Mouse (Mus musculus) liver, adult 2 months (tissue): ENCODE measurements around the gene Cygb.

Experiments
- CTCF ChIP-seq: fragments of 200-500 bp; IDR thresholded peaks from 2 replicates; pipeline ENCODE4 v1.5.1; 2011; ENCODE audit warnings: low read depth, low read length, control low read depth
- POLR2A ChIP-seq: fragments of 200-500 bp; IDR thresholded peaks from 2 replicates; pipeline ENCODE4 v1.6.1; 2011; ENCODE audit warnings: low read length, control low read depth; ENCODE audit not compliant: insufficient read depth; ENCODE audit errors: extremely low read depth

DNA sequence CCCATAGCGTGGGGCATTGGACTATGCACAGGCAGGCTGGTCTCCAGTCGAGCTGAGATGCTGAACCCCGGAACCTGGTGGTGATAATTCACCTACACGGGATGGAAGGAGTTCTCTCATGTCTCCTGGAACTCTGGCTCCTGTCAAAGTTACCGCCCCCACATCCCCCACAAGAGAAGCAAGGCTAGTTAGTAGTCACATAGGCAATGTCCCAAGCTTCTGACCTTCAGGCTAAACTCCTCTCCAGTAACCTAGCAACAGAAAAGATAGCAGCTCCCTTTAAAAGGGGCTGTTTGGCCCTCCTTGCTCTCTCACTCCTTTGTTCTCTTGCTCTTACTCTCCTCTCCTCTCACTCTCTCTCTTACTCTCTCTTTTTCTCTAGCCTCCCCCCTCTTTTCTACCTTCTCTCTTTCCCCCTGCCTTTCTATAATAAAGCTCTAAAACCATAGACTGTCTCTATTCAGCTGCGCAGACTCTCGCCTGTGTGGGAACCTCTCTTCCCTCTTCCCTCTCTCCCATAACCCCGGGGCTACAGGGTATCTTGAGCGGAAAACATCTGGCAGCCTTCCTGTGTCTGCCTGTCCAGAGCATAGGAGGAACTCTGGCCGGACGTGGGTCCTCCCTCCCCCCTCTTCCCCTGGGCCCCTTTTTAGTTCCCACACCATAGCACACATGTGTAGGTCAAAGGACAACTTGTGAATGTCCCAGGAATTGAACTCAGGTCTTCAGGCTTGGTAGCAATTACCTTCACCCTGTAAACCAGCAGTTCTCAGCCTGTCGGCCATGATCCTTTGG lies 23.7 kb downstream of the Cygb start:
- TF ChIP-seq CTCF (no peak), POLR2A (no peak)
